Comparison of ENCODE assay signal across 10 mouse cellular contexts in the genomic region with DNA sequence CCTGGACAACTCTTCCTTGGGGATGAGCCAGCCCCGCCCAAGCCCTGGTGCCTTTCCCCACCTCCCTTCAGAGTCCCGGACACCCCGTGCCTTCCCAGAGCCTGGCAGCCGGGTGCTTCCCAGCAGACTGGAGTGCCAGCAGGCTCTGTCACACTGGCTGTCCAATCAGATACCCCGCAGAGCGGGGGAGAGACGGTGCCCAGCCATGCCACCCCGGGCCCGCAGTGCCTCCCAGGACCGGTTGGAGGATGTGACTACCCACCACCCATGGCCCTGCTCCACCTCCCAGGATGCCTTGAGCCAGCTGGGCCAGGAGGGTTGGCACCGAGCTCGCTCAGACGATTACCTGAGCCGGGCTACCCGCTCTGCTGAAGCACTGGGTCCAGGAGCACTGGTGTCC. TPM values are rescaled to one million over a fixed set of nuclear protein-coding genes. Genes with fewer than 3 reads are reported as not detected.
DNase-seq lines count a peak whose midpoint lies in the region; ATAC-seq and TF ChIP-seq lines count a peak whose summit lies in the region.
"Had no signal": no experiment of that assay in that cellular context is flagged by ENCODE, and none has a peak within 500 bp of the region (broad histone marks: within the 10 kb centered on the region; RNA-seq: fewer than 3 reads in every experiment).

No protein-coding gene starts in this region.

- H3K9me3 ChIP-seq in forebrain, embryonic 10.5 days = no peaks in the 10 kb centered on the region
- H3K9me3 ChIP-seq in forebrain, embryonic 11.5 days (ENCODE audit: control insufficient read depth, low read length) = no peaks in the 10 kb centered on the region
- H3K9me3 ChIP-seq in embryonic facial prominence, embryonic 10.5 days = no peaks in the 10 kb centered on the region
- H3K9me3 ChIP-seq in midbrain, embryonic 15.5 days = no peaks in the 10 kb centered on the region
- H3K9me3 ChIP-seq in intestine, postnatal 0 days (ENCODE audit: control insufficient read depth) = no peaks in the 10 kb centered on the region
- no peaks in the 10 kb centered on the region for H3K9me3 ChIP-seq in liver, embryonic 11.5 days (ENCODE audit: control insufficient read depth, low read length)
- H3K9me3 ChIP-seq: liver, embryonic 12.5 days had no signal

- no peak overlapping the region for H3K4me3 ChIP-seq in forebrain, embryonic 10.5 days
- no peak overlapping the region for H3K4me3 ChIP-seq in forebrain, embryonic 11.5 days (ENCODE audit: low read depth, low read length)
- H3K4me3 ChIP-seq in embryonic facial prominence, embryonic 10.5 days = no peak overlapping the region
- peak overlapping the region; percentile 70; the same call in 1 of the 2 replicates for H3K4me3 ChIP-seq in midbrain, embryonic 15.5 days
- H3K4me3 ChIP-seq in intestine, postnatal 0 days (ENCODE audit: low read depth, low read length) = no peak overlapping the region
- no peak overlapping the region for H3K4me3 ChIP-seq in liver, embryonic 11.5 days (ENCODE audit: low read depth, low read length)
- H3K4me3 ChIP-seq: liver, embryonic 12.5 days had no signal

- no peaks in the 10 kb centered on the region for H3K27me3 ChIP-seq in forebrain, embryonic 10.5 days (ENCODE audit: poor library complexity, severe bottlenecking)
- no peaks in the 10 kb centered on the region for H3K27me3 ChIP-seq in forebrain, embryonic 11.5 days (ENCODE audit: control insufficient read depth, insufficient read depth, low read length)
- no peaks in the 10 kb centered on the region for H3K27me3 ChIP-seq in embryonic facial prominence, embryonic 10.5 days (replicated peaks; ENCODE audit: low read depth, poor library complexity, severe bottlenecking)
- H3K27me3 ChIP-seq in midbrain, embryonic 15.5 days (replicated peaks) = no peaks in the 10 kb centered on the region
- no peaks in the 10 kb centered on the region for H3K27me3 ChIP-seq in intestine, postnatal 0 days (replicated peaks; ENCODE audit: control insufficient read depth, insufficient read depth, low read length)
- H3K27me3 ChIP-seq in liver, embryonic 11.5 days (replicated peaks; ENCODE audit: control insufficient read depth, insufficient read depth, low read length) = no peaks in the 10 kb centered on the region
- H3K27me3 ChIP-seq: liver, embryonic 12.5 days had no signal

- intact Hi-C loops in heart, postnatal 10 days (cut with DNase I) = no loop called here

- TF ChIP-seq CTCF in intestine, postnatal 0 days (IDR thresholded peaks at IDR 0.05; ENCODE audit: low read depth) = no peak

- ATAC-seq in forebrain, embryonic 11.5 days (replicated peaks; ENCODE audit: low FRiP score) = no peak
- no peak for ATAC-seq in midbrain, embryonic 15.5 days (replicated peaks)
- ATAC-seq in intestine, postnatal 0 days = no peak
- no peak for ATAC-seq in liver, embryonic 11.5 days (replicated peaks; ENCODE audit: low FRiP score)
- ATAC-seq: liver, embryonic 12.5 days had no signal

- no peak overlapping the region for H3K4me2 ChIP-seq in forebrain, embryonic 11.5 days (ENCODE audit: low read depth, low read length, severe bottlenecking)
- H3K4me2 ChIP-seq in midbrain, embryonic 15.5 days = peak overlapping the region; percentile 87
- H3K4me2 ChIP-seq in intestine, postnatal 0 days (replicated peaks; ENCODE audit: low read depth) = no peak overlapping the region
- H3K4me2 ChIP-seq in liver, embryonic 11.5 days = no peak overlapping the region

- 94% methylated on average over 15 of the region's 15 CpGs for WGBS in forebrain, embryonic 10.5 days
- 94% methylated on average over 15 of the region's 15 CpGs for WGBS in forebrain, embryonic 11.5 days
- WGBS in embryonic facial prominence, embryonic 10.5 days = 92% methylated on average over 15 of the region's 15 CpGs
- 87% methylated on average over 15 of the region's 15 CpGs for WGBS in midbrain, embryonic 15.5 days
- WGBS in intestine, postnatal 0 days = 94% methylated on average over 15 of the region's 15 CpGs
- WGBS in liver, embryonic 11.5 days = 94% methylated on average over 15 of the region's 15 CpGs

- no peak for DNase-seq in forebrain, embryonic 10.5 days (ENCODE audit: extremely low spot score, low spot score)
- DNase-seq in forebrain, embryonic 11.5 days (ENCODE audit: low spot score) = no peak
- DNase-seq in embryonic facial prominence, embryonic 10.5 days (ENCODE audit: low spot score) = no peak
- peak; percentile 39 to 50 for DNase-seq in heart, postnatal 10 days
- DNase-seq in frontal cortex, postnatal 36 days (ENCODE audit: low spot score in 2 of 2) = no peak
- DNase-seq in liver, embryonic 11.5 days (ENCODE audit: low spot score) = no peak

- H3K27ac ChIP-seq in forebrain, embryonic 10.5 days = peak overlapping the region; percentile 44; the same call in 1 of the 2 replicates
- no peak overlapping the region for H3K27ac ChIP-seq in forebrain, embryonic 11.5 days (ENCODE audit: low read depth, low read length)
- H3K27ac ChIP-seq in embryonic facial prominence, embryonic 10.5 days (replicated peaks) = 0 out of 2 replicates have a peak overlapping the region, but pooled peaks have one; percentile 31
- 0 out of 2 replicates have a peak overlapping the region, but pooled peaks have one; percentile 82 for H3K27ac ChIP-seq in midbrain, embryonic 15.5 days
- no peak overlapping the region for H3K27ac ChIP-seq in intestine, postnatal 0 days (ENCODE audit: low read depth, low read length)
- no peak overlapping the region for H3K27ac ChIP-seq in liver, embryonic 11.5 days (ENCODE audit: low read depth, low read length)
- H3K27ac ChIP-seq: liver, embryonic 12.5 days had no signal

- H3K9ac ChIP-seq in forebrain, embryonic 11.5 days (ENCODE audit: low read length) = no peak overlapping the region
- 0 out of 2 replicates have a peak overlapping the region, but pooled peaks have one; percentile 83 for H3K9ac ChIP-seq in midbrain, embryonic 15.5 days
- no peak overlapping the region for H3K9ac ChIP-seq in intestine, postnatal 0 days (ENCODE audit: low read depth, low read length)
- no peak overlapping the region for H3K9ac ChIP-seq in liver, embryonic 11.5 days (ENCODE audit: low read depth, low read length)
- H3K9ac ChIP-seq: liver, embryonic 12.5 days had no signal

- H3K4me1 ChIP-seq in forebrain, embryonic 10.5 days = peaks cover 28% of the 10 kb centered on the region
- H3K4me1 ChIP-seq in forebrain, embryonic 11.5 days (replicated peaks; ENCODE audit: control insufficient read depth, insufficient read depth, low read length) = peaks cover 9% of the 10 kb centered on the region
- H3K4me1 ChIP-seq in embryonic facial prominence, embryonic 10.5 days = peaks cover 26% of the 10 kb centered on the region
- peaks cover 44% of the 10 kb centered on the region for H3K4me1 ChIP-seq in midbrain, embryonic 15.5 days
- no peaks in the 10 kb centered on the region for H3K4me1 ChIP-seq in intestine, postnatal 0 days (replicated peaks; ENCODE audit: control insufficient read depth, insufficient read depth, low read length)
- peaks cover 40% of the 10 kb centered on the region for H3K4me1 ChIP-seq in liver, embryonic 11.5 days (replicated peaks; ENCODE audit: control insufficient read depth, insufficient read depth, low read length)

- H3K36me3 ChIP-seq in forebrain, embryonic 10.5 days (replicated peaks) = peaks cover 58% of the 10 kb centered on the region
- H3K36me3 ChIP-seq in forebrain, embryonic 11.5 days (ENCODE audit: control insufficient read depth, insufficient read depth, low read length) = no peaks in the 10 kb centered on the region; the same call in 1 of the 2 replicates
- peaks cover 79% of the 10 kb centered on the region for H3K36me3 ChIP-seq in embryonic facial prominence, embryonic 10.5 days (replicated peaks)
- peaks cover 25% of the 10 kb centered on the region for H3K36me3 ChIP-seq in midbrain, embryonic 15.5 days (replicated peaks)
- H3K36me3 ChIP-seq in intestine, postnatal 0 days (ENCODE audit: control insufficient read depth, insufficient read depth) = peaks cover 51% of the 10 kb centered on the region
- peaks cover 76% of the 10 kb centered on the region for H3K36me3 ChIP-seq in liver, embryonic 11.5 days (ENCODE audit: control insufficient read depth, insufficient read depth, low read length)

RNA-seq across cellular contexts. Expression of a gene that starts 36.3 kb away (rescaled TPM):
- 1.6 and 2.2 TPM in 2 replicates for polyA plus RNA-seq in forebrain, embryonic 10.5 days (2016; fragmentation: Nextera tagmentation; extraction: Ambion mirVana)
- polyA plus RNA-seq in forebrain, embryonic 11.5 days (2014; fragmentation: Nextera tagmentation; extraction: Ambion mirVana) = 3.2 and 4.8 TPM in 2 replicates
- polyA plus RNA-seq in embryonic facial prominence, embryonic 10.5 days (2016; fragmentation: Nextera tagmentation; extraction: Ambion mirVana) = 2.4 TPM in 2 replicates
- 10 to 100 TPM; 34.4 to 34.7 TPM for total RNA-seq in heart, postnatal 10 days (2021)
- polyA plus RNA-seq in midbrain, embryonic 15.5 days (2015; fragmentation: Nextera tagmentation; extraction: Ambion mirVana) = 10.9 and 11.0 TPM in 2 replicates
- polyA plus RNA-seq in intestine, postnatal 0 days (2015; fragmentation: Nextera tagmentation; extraction: Ambion mirVana) = 3.5 and 4.6 TPM in 2 replicates
- 9.3 and 10.9 TPM in 2 replicates for polyA plus RNA-seq in liver, embryonic 11.5 days (2014; fragmentation: Nextera tagmentation; extraction: Ambion mirVana)

RNA-seq across cellular contexts. Expression of a gene that starts 48.5 kb away (rescaled TPM):
- 0.30 and 0.41 TPM in 2 replicates for polyA plus RNA-seq in forebrain, embryonic 10.5 days (2016; fragmentation: Nextera tagmentation; extraction: Ambion mirVana)
- 0.17 TPM in 1 of 2 replicates, not detected in the other for polyA plus RNA-seq in forebrain, embryonic 11.5 days (2014; fragmentation: Nextera tagmentation; extraction: Ambion mirVana)
- polyA plus RNA-seq in embryonic facial prominence, embryonic 10.5 days (2016; fragmentation: Nextera tagmentation; extraction: Ambion mirVana) = 0.35 and 0.54 TPM in 2 replicates
- not detected for total RNA-seq in heart, postnatal 10 days (2021)
- polyA plus RNA-seq in midbrain, embryonic 15.5 days (2015; fragmentation: Nextera tagmentation; extraction: Ambion mirVana) = 1.3 and 1.6 TPM in 2 replicates
- polyA plus RNA-seq in intestine, postnatal 0 days (2015; fragmentation: Nextera tagmentation; extraction: Ambion mirVana) = 0.10 and 0.21 TPM in 2 replicates
- 0.21 and 0.44 TPM in 2 replicates for polyA plus RNA-seq in liver, embryonic 11.5 days (2014; fragmentation: Nextera tagmentation; extraction: Ambion mirVana)
- polyA plus RNA-seq: large intestine, adult 2 months had no signal

Comparison
In these comparisons a context has a peak if more than half of its experiments do, and no peak if none do; other contexts are left out.
1. H3K27ac ChIP-seq: peak in forebrain, embryonic 10.5 days (single experiment), embryonic facial prominence, embryonic 10.5 days (single experiment) and midbrain, embryonic 15.5 days (single experiment); none in forebrain, embryonic 11.5 days (single experiment), intestine, postnatal 0 days (single experiment) and liver, embryonic 11.5 days (single experiment).
2. DNase-seq: peak in heart, postnatal 10 days (2 of 2); none in forebrain, embryonic 10.5 days (single experiment), forebrain, embryonic 11.5 days (single experiment), embryonic facial prominence, embryonic 10.5 days (single experiment), frontal cortex, postnatal 36 days (0 of 2) and liver, embryonic 11.5 days (single experiment).